Mouse (Mus musculus) brain, embryonic 14.5 days (tissue): ENCODE measurements around the gene Cyp21a1.

Experiments used
- CTCF ChIP-seq: fragments of 200-500 bp; IDR thresholded peaks from 2 replicates; pipeline ENCODE4 v1.5.1; 2012; ENCODE audit warnings: inconsistent platforms, mild to moderate bottlenecking, moderate library complexity, borderline replicate concordance; ENCODE audit not compliant: insufficient read depth, insufficient read length; ENCODE audit errors: extremely low read depth
- POLR2A ChIP-seq: fragments of 200-500 bp; IDR thresholded peaks from 2 replicates; pipeline ENCODE4 v1.6.1; 2012; ENCODE audit warnings: mild to moderate bottlenecking, inconsistent platforms, borderline replicate concordance; ENCODE audit not compliant: poor library complexity, insufficient read depth, insufficient read length, severe bottlenecking; ENCODE audit errors: extremely low read depth

GRCm38 (mm10) chr17:34850517-34851125 lies 46.3 kb upstream of the Cyp21a1 start:
- no peak for TF ChIP-seq POLR2A
- no peak for TF ChIP-seq CTCF
